Mouse (Mus musculus) midbrain, postnatal 0 days (tissue): ENCODE data around the gene Shld2. TPM values are rescaled to one million over a fixed set of nuclear protein-coding genes. Genes with fewer than 3 reads are reported as not detected.
A peak's percentile ranks its signal among the peaks of the same experiment; 100 is the strongest.

Experiments used
- ATAC-seq: fragments of 200-750 bp; cut with Nextera tagmentation; 2 replicates; pipeline ENCODE4 v1.8.0; 2017; ENCODE audit warnings: moderate number of reproducible peaks, mild to moderate bottlenecking, moderate TSS enrichment, moderate library complexity; ENCODE audit not compliant: low FRiP score
- DNase-seq: peaks from one replicate; pipeline ENCODE4 v3.0.0-alpha.2; 2015; ENCODE audit warnings: low spot score
- H3K27ac ChIP-seq: fragments of 300-500 bp; sonication (generic); 2 replicates; pipeline ENCODE4 v1.5.1; 2014; ENCODE audit warnings: low read depth, mild to moderate bottlenecking, low read length, mixed read lengths
- H3K27me3 ChIP-seq: fragments of 300-500 bp; sonication (generic); 2 replicates; pipeline ENCODE4 v1.6.1; 2014; ENCODE audit warnings: low read length, control low read depth, mixed read lengths; ENCODE audit not compliant: insufficient read depth
- H3K36me3 ChIP-seq: fragments of 300-500 bp; sonication (generic); 2 replicates; pipeline ENCODE4 v1.6.1; 2014; ENCODE audit warnings: low read length, control low read depth, mixed read lengths; ENCODE audit not compliant: insufficient read depth
- H3K4me1 ChIP-seq: fragments of 300-500 bp; sonication (generic); 2 replicates; pipeline ENCODE4 v1.6.1; 2014; ENCODE audit warnings: mild to moderate bottlenecking, control low read depth, antibody characterized with exemption, low read length, mixed read lengths; ENCODE audit not compliant: insufficient read depth
- H3K4me2 ChIP-seq: fragments of 300-500 bp; sonication (generic); 2 replicates; pipeline ENCODE4 v1.6.1; 2014; ENCODE audit warnings: low read depth, mild to moderate bottlenecking, low read length, mixed read lengths; ENCODE audit not compliant: poor library complexity, severe bottlenecking
- H3K4me3 ChIP-seq: fragments of 300-500 bp; sonication (generic); 2 replicates; pipeline ENCODE4 v1.5.1; 2014; ENCODE audit warnings: low read depth, mild to moderate bottlenecking, low read length, moderate library complexity
- H3K9ac ChIP-seq: fragments of 300-500 bp; sonication (generic); replicated peaks from 2 replicates; pipeline ENCODE4 v1.6.1; 2014; ENCODE audit warnings: mild to moderate bottlenecking, low read length, moderate library complexity, mixed read lengths; ENCODE audit not compliant: poor library complexity, severe bottlenecking
- H3K9me3 ChIP-seq: fragments of 300-500 bp; sonication (generic); 2 replicates; pipeline ENCODE4 v1.6.1; 2016; ENCODE audit warnings: low read length, control low read depth
- CTCF ChIP-seq: IDR thresholded peaks from 2 replicates; pipeline ENCODE4 v1.5.1; 2016; ENCODE audit warnings: antibody characterized with exemption, mild to moderate bottlenecking
- WGBS: fragments of 180-500 bp; shearing (Covaris S2); extraction: QIAGEN DNeasy Blood & Tissue Kit; methylation state at CpG from one replicate; pipeline ENCODE4 v1.1.7; 2014; 5-methylcytosine and 5-hydroxymethylcytosine counted together
- polyA plus RNA-seq: library from polyadenylated mRNA; unstranded; fragments of >200 nt; fragmentation: Nextera tagmentation; extraction: Ambion mirVana; gene quantifications from 2 replicates; pipeline ENCODE4 v1.2.1, GENCODE M21; 2015
- total RNA-seq: library from RNA; depleted of rRNA; stranded (reverse); fragments of >200 nt; gene quantifications from 2 replicates; pipeline ENCODE4 v1.2.3, GENCODE M21; 2014; rRNA removed

Gene Shld2
- total and polyA plus RNA-seq, 2 experiments from 2014 or later, result 6.4 to 8.5 TPM

DNA sequence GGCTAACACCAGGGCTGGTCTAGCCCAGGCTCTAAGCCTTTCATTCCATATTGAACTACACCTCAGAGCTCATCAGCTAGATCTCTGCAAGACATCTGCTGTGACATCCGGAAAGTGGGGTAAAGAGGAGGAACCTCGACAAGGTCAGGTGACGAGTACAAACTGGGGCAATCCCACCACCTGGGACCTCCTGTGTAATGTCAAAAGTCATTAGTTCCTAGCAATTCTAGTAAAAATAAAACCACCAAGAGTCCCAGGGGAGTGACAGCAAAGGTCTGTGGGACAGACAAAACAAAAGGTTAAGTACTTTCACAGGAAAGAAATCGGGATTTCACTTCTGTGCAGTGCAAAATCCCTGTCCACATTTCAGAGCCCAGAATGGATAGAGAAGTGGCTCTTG is 116.4 kb downstream of the Shld2 start:
- TF ChIP-seq CTCF, result no peak
- Histone ChIP-seq H3K27me3 (no peaks in the 10 kb centered on the region), H3K9ac (no peak overlapping the region), H3K27ac (no peak overlapping the region), H3K4me3 (no peak overlapping the region), H3K4me2 (no peak overlapping the region), H3K4me1 (no peaks in the 10 kb centered on the region), H3K9me3 (no peaks in the 10 kb centered on the region), H3K36me3 (peaks cover 34% of the 10 kb centered on the region)
- no peak for DNase-seq
- no peak for ATAC-seq
- 81% methylated on average over 4 of the region's 4 CpGs for WGBS

DNA sequence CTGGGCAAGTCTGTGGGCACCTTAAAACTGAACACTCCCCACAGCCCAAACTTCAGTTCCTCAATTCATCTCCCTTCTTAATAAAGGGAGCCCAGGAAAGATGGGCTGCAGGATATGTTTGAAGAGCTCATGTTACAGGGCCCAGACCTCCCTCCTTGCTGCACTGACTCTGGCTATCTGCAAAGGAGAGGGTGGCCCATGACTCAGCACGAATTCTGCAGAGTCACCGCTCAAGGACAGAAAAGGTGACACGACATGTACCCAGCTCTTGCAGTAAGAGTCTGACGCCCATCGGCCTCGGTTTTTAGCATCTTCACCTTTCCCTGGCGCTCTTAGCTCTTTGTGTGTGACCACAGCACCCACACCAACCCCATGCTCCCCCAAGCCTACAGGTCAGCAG is 119.9 kb downstream of the Shld2 start:
- Histone ChIP-seq H3K4me1 (no peaks in the 10 kb centered on the region), H3K27ac (no peak overlapping the region), H3K9me3 (no peaks in the 10 kb centered on the region), H3K27me3 (no peaks in the 10 kb centered on the region), H3K36me3 (peaks cover 35% of the 10 kb centered on the region), H3K9ac (no peak overlapping the region), H3K4me2 (no peak overlapping the region), H3K4me3 (no peak overlapping the region)
- ATAC-seq (no peak), DNase-seq (no peak)
- no peak for TF ChIP-seq CTCF
- 78% methylated on average over 7 of the region's 7 CpGs for WGBS

DNA sequence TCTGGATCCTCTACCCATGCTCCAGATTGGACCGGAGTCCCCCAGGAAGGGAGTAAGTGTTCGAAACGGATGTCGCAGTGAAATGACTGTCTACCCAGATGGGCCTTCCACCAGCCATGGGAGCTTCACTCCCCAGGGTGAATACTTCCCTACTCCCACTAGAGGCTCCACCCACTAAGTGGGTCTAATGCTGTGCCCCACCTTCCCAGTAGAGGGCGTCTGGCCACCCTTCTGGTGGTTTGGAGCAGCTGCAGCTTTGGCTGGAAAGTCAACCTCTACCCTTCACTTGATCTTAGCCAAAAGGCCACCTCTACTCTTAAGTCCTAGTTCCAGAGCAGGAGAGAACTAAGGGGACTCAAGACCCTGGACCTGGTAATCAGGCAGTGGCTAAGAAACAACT is 121.7 kb downstream of the Shld2 start:
- H3K9me3 ChIP-seq, result no peaks in the 10 kb centered on the region
- no peaks in the 10 kb centered on the region for H3K27me3 ChIP-seq
- no peak overlapping the region for H3K4me2 ChIP-seq
- H3K9ac ChIP-seq, result no peak overlapping the region
- ATAC-seq (no peak), DNase-seq (peak; percentile 19)
- peaks cover 18% of the 10 kb centered on the region for H3K36me3 ChIP-seq
- peak; percentile 57 for TF ChIP-seq CTCF
- WGBS, result 71% methylated on average over 5 of the region's 5 CpGs
- no peak overlapping the region for H3K27ac ChIP-seq
- no peak overlapping the region for H3K4me3 ChIP-seq
- no peaks in the 10 kb centered on the region for H3K4me1 ChIP-seq

Other genes starting within 250 kb of the Shld2 start
- 0.24 and 0.93 TPM in 2 replicates for gene Anxa8, start 224.5 kb downstream of the Shld2 start, total RNA-seq
- 0.73 and 0.77 TPM in 2 replicates for gene Anxa8, start 224.5 kb downstream of the Shld2 start, polyA plus RNA-seq
- not detected in 2 replicates for gene A630023A22Rik, start 207.7 kb downstream of the Shld2 start, total RNA-seq
- not detected in 2 replicates for gene A630023A22Rik, start 207.7 kb downstream of the Shld2 start, polyA plus RNA-seq
- 0.09 and 0.33 TPM in 2 replicates for gene Npy4r, start 158.0 kb downstream of the Shld2 start, total RNA-seq
- gene Npy4r, start 158.0 kb downstream of the Shld2 start, polyA plus RNA-seq, result 0.10 and 0.21 TPM in 2 replicates
- gene Gprin2, start 108.8 kb downstream of the Shld2 start, total RNA-seq, result 44.6 and 49.3 TPM in 2 replicates
- 7.2 and 7.7 TPM in 2 replicates for gene Gprin2, start 108.8 kb downstream of the Shld2 start, polyA plus RNA-seq
- 2.1 and 2.6 TPM in 2 replicates for gene Syt15, start 90.9 kb downstream of the Shld2 start, total RNA-seq
- gene Syt15, start 90.9 kb downstream of the Shld2 start, polyA plus RNA-seq, result 0.80 and 0.96 TPM in 2 replicates
- gene Glud1, start 234 bp upstream of the Shld2 start, total RNA-seq, result 185 and 192 TPM in 2 replicates
- gene Glud1, start 234 bp upstream of the Shld2 start, polyA plus RNA-seq, result 114 TPM in 2 replicates
- gene Fam25c, start 44.9 kb upstream of the Shld2 start, total RNA-seq, result not detected in 2 replicates
- gene Fam25c, start 44.9 kb upstream of the Shld2 start, polyA plus RNA-seq, result not detected in 2 replicates
- 14.3 and 22.3 TPM in 2 replicates for gene Sncg, start 64.3 kb upstream of the Shld2 start, total RNA-seq
- 26.1 and 36.8 TPM in 2 replicates for gene Sncg, start 64.3 kb upstream of the Shld2 start, polyA plus RNA-seq
- 2.9 TPM in 2 replicates for gene Mmrn2, start 65.0 kb upstream of the Shld2 start, total RNA-seq
- gene Mmrn2, start 65.0 kb upstream of the Shld2 start, polyA plus RNA-seq, result 2.1 and 2.6 TPM in 2 replicates
- 42.5 and 50.8 TPM in 2 replicates for gene Bmpr1a, start 192.8 kb upstream of the Shld2 start, total RNA-seq
- 13.9 and 14.0 TPM in 2 replicates for gene Bmpr1a, start 192.8 kb upstream of the Shld2 start, polyA plus RNA-seq
- gene 9230112D13Rik, start 212.3 kb upstream of the Shld2 start, total RNA-seq, result not detected in 2 replicates
- not detected in 2 replicates for gene 9230112D13Rik, start 212.3 kb upstream of the Shld2 start, polyA plus RNA-seq